Mouse (Mus musculus) small intestine, adult 2 months (tissue): ENCODE measurements around the gene Syt8. TPM values are rescaled to one million over a fixed set of nuclear protein-coding genes. Genes with fewer than 3 reads are reported as not detected.
"Not testable (repeated sequence)": the region's sequence is repeated elsewhere in the genome, so short reads cannot be mapped to it uniquely, and the experiment has no call there.

Experiments
- H3K27ac ChIP-seq: fragments of 200-500 bp; 2 replicates; pipeline ENCODE4 v1.5.1; 2012; ENCODE audit warnings: low read depth, low read length, control low read depth, inconsistent platforms; ENCODE audit not compliant: insufficient read depth
- H3K27me3 ChIP-seq: fragments of 200-500 bp; 2 replicates; pipeline ENCODE4 v1.6.1; 2012; ENCODE audit warnings: mild to moderate bottlenecking, moderate library complexity, low read length, inconsistent platforms; ENCODE audit not compliant: control insufficient read depth, insufficient read depth
- H3K36me3 ChIP-seq: fragments of 200-500 bp; 2 replicates; pipeline ENCODE4 v1.6.1; 2012; ENCODE audit warnings: mild to moderate bottlenecking, low read length, control low read depth, inconsistent platforms; ENCODE audit not compliant: control insufficient read depth, insufficient read depth
- H3K4me1 ChIP-seq: fragments of 200-500 bp; 2 replicates; pipeline ENCODE4 v1.6.1; 2012; ENCODE audit warnings: low read length, inconsistent platforms, mixed read lengths; ENCODE audit not compliant: control insufficient read depth, insufficient read depth, insufficient read length
- H3K4me3 ChIP-seq: fragments of 200-500 bp; 2 replicates; pipeline ENCODE4 v1.5.1; 2012; ENCODE audit warnings: low read depth, mild to moderate bottlenecking, control low read depth, inconsistent platforms, low read length, moderate library complexity
- CTCF ChIP-seq: fragments of 200-500 bp; IDR thresholded peaks from 2 replicates; pipeline ENCODE4 v1.5.1; 2012; ENCODE audit warnings: low read depth, mild to moderate bottlenecking, control low read depth, inconsistent platforms, low read length, moderate library complexity, mixed read lengths; ENCODE audit not compliant: insufficient replicate concordance, insufficient read length; ENCODE audit errors: extremely low read depth
- POLR2A ChIP-seq: fragments of 200-500 bp; IDR thresholded peaks from 2 replicates; pipeline ENCODE4 v1.6.1; 2012; ENCODE audit warnings: low read depth, mild to moderate bottlenecking, control low read depth, inconsistent platforms, low read length, moderate library complexity
- WGBS: fragments of 180-500 bp; shearing (Covaris S2); methylation state at CpG from one replicate; pipeline ENCODE4 v1.1.7; 2018; 5-methylcytosine and 5-hydroxymethylcytosine counted together
- polyA plus RNA-seq: library from polyadenylated mRNA; depleted of rRNA; stranded (reverse); fragments of >200 nt; gene quantifications from 2 replicates; pipeline ENCODE4 v1.2.3, GENCODE M21; 2012

Gene Syt8
- polyA plus RNA-seq, 1 experiment, result 1.4 TPM

- no peaks in the 10 kb centered on the region for H3K36me3 ChIP-seq
- TF ChIP-seq CTCF (no peak), POLR2A (no peak)
- H3K4me1 ChIP-seq, result peaks cover 10% of the 10 kb centered on the region; the same call in 1 of the 2 replicates
- no peak overlapping the region for H3K27ac ChIP-seq
- no peak overlapping the region for H3K4me3 ChIP-seq
- no peaks in the 10 kb centered on the region for H3K27me3 ChIP-seq
- 47% methylated on average over 2 of the region's 2 CpGs for whole genome bisulfite sequencing
Observed at GRCm38 (mm10) chr7:142398052-142398451, 36.6 kb upstream of the Syt8 start.

- H3K27ac ChIP-seq, result no peak overlapping the region
- H3K4me1 ChIP-seq, result peaks cover 7% of the 10 kb centered on the region; the same call in 1 of the 2 replicates
- 70% methylated on average over 1 of the region's 1 CpGs for WGBS
- H3K36me3 ChIP-seq, result no peaks in the 10 kb centered on the region
- no peak overlapping the region for H3K4me3 ChIP-seq
- TF ChIP-seq CTCF, result no peak
- TF ChIP-seq POLR2A, result no peak
- no peaks in the 10 kb centered on the region for H3K27me3 ChIP-seq
Observed at GRCm38 (mm10) chr7:142399250-142399649, 35.4 kb upstream of the Syt8 start.

GRCm38 (mm10) chr7:142400112-142400749, 34.4 kb upstream of the Syt8 start:
- no peak overlapping the region for H3K4me3 ChIP-seq
- WGBS, result 68% methylated on average over 7 of the region's 7 CpGs
- H3K36me3 ChIP-seq, result no peaks in the 10 kb centered on the region
- peaks cover 5% of the 10 kb centered on the region; the same call in 1 of the 2 replicates for H3K4me1 ChIP-seq
- no peaks in the 10 kb centered on the region for H3K27me3 ChIP-seq
- no peak overlapping the region for H3K27ac ChIP-seq
- TF ChIP-seq POLR2A (no peak), CTCF (no peak)

- Histone ChIP-seq H3K4me1 (peaks cover 5% of the 10 kb centered on the region; the same call in 1 of the 2 replicates), H3K36me3 (no peaks in the 10 kb centered on the region), H3K27ac (no peak overlapping the region), H3K4me3 (no peak overlapping the region), H3K27me3 (no peaks in the 10 kb centered on the region)
- no peak for TF ChIP-seq POLR2A
- TF ChIP-seq CTCF, result no peak
- 58% methylated on average over 7 of the region's 7 CpGs for WGBS
Observed at GRCm38 (mm10) chr7:142400750-142401142, 33.9 kb upstream of the Syt8 start.

GRCm38 (mm10) chr7:142403591-142403990, 31.1 kb upstream of the Syt8 start:
- no peak overlapping the region for H3K4me3 ChIP-seq
- peaks cover 2% of the 10 kb centered on the region; the same call in 1 of the 2 replicates for H3K4me1 ChIP-seq
- no peak overlapping the region for H3K27ac ChIP-seq
- H3K36me3 ChIP-seq, result no peaks in the 10 kb centered on the region
- WGBS, result 62% methylated on average over 4 of the region's 4 CpGs
- TF ChIP-seq POLR2A (no peak), CTCF (no peak)
- H3K27me3 ChIP-seq, result no peaks in the 10 kb centered on the region

- H3K27me3 ChIP-seq, H3K4me1 ChIP-seq, H3K4me3 ChIP-seq, H3K27ac ChIP-seq, H3K36me3 ChIP-seq: not testable (repeated sequence)
- WGBS, result 93% methylated on average over 5 of the region's 5 CpGs
Observed at GRCm38 (mm10) chr7:142405134-142405533, 29.5 kb upstream of the Syt8 start.

GRCm38 (mm10) chr7:142407935-142408334, 26.7 kb upstream of the Syt8 start:
- Histone ChIP-seq H3K4me1 (no peaks in the 10 kb centered on the region), H3K27ac (no peak overlapping the region), H3K27me3 (no peaks in the 10 kb centered on the region), H3K4me3 (no peak overlapping the region), H3K36me3 (no peaks in the 10 kb centered on the region)
- TF ChIP-seq CTCF (no peak), POLR2A (no peak)
- WGBS, result 68% methylated on average over 4 of the region's 4 CpGs
